Mouse (Mus musculus) MEL (cell line): ENCODE data around the gene Spata32.

ENCODE experiments used
- BHLHE40 ChIP-seq: IDR thresholded peaks from 2 replicates; pipeline ENCODE4 v1.6.1; 2012; ENCODE audit warnings: low read depth, mild to moderate bottlenecking, inconsistent platforms, low read length, improper control_type of control experiment, borderline replicate concordance
- CTCF ChIP-seq, 3 experiments: IDR thresholded peaks in 2 of 3; conservative IDR thresholded peaks in 1 of 3; 2 replicates each; pipeline ENCODE4 v1.5.1; 2011 to 2012; ENCODE audit warnings: low read length in 3 of 3, low read depth in 2 of 3, mild to moderate bottlenecking in 2 of 3, improper control_type of control experiment in 1 of 3, inconsistent platforms in 1 of 3, mixed read lengths in 1 of 3, moderate library complexity in 1 of 3; ENCODE audit not compliant: control insufficient read depth in 1 of 3, insufficient read depth in 1 of 3, poor library complexity in 1 of 3, severe bottlenecking in 1 of 3
- ELF1 ChIP-seq: IDR thresholded peaks from 2 replicates; pipeline ENCODE4 v1.6.1; 2014; ENCODE audit warnings: low read depth, mild to moderate bottlenecking, inconsistent platforms, low read length, improper control_type of control experiment, moderate library complexity
- ETS1 ChIP-seq: IDR thresholded peaks from 2 replicates; pipeline ENCODE4 v1.6.1; 2012; ENCODE audit warnings: low read depth, mild to moderate bottlenecking, inconsistent platforms, low read length, improper control_type of control experiment, moderate library complexity
- GATA1 ChIP-seq: IDR thresholded peaks from 2 replicates; pipeline ENCODE4 v1.6.1; 2011; ENCODE audit warnings: low read depth, low read length, improper control_type of control experiment
- JUND ChIP-seq: IDR thresholded peaks from 2 replicates; pipeline ENCODE4 v1.6.1; 2011; ENCODE audit warnings: low read depth, mild to moderate bottlenecking, improper control_type of control experiment, low read length
- KAT2A ChIP-seq: conservative IDR thresholded peaks from 2 replicates; pipeline ENCODE4 v1.6.1; 2012; ENCODE audit warnings: low read depth, low read length, improper control_type of control experiment, inconsistent platforms
- MYB ChIP-seq: IDR thresholded peaks from 2 replicates; pipeline ENCODE4 v1.6.1; 2011; ENCODE audit warnings: mild to moderate bottlenecking, low read depth, low read length, improper control_type of control experiment
- NRF1 ChIP-seq: IDR thresholded peaks from 2 replicates; pipeline ENCODE4 v1.6.1; 2014; ENCODE audit warnings: low read depth, mild to moderate bottlenecking, inconsistent platforms, low read length, improper control_type of control experiment, moderate library complexity; ENCODE audit not compliant: poor library complexity, insufficient read depth, severe bottlenecking
- POLR2A ChIP-seq, 2 experiments: IDR thresholded peaks; 2 replicates each; pipeline ENCODE4 v1.6.1; 2011 to 2012; ENCODE audit warnings: low read length in 2 of 2, mild to moderate bottlenecking in 2 of 2, control low read depth in 1 of 2, improper control_type of control experiment in 1 of 2, low read depth in 1 of 2, moderate library complexity in 1 of 2; ENCODE audit not compliant: control insufficient read depth in 1 of 2, insufficient read depth in 1 of 2, poor library complexity in 1 of 2
- POLR2AphosphoS5 ChIP-seq: IDR thresholded peaks from 2 replicates; pipeline ENCODE4 v1.6.1; 2012; ENCODE audit warnings: low read depth, borderline replicate concordance, mild to moderate bottlenecking, inconsistent platforms, low read length, moderate library complexity, mixed read lengths
- TCF12 ChIP-seq: IDR thresholded peaks from 2 replicates; pipeline ENCODE4 v1.6.1; 2014; ENCODE audit warnings: low read depth, mild to moderate bottlenecking, inconsistent platforms, low read length, improper control_type of control experiment, moderate library complexity
- USF1 ChIP-seq: IDR thresholded peaks from 2 replicates; pipeline ENCODE4 v1.6.1; 2014; ENCODE audit warnings: low read depth, mild to moderate bottlenecking, inconsistent platforms, low read length, improper control_type of control experiment, moderate library complexity
- ZMIZ1 ChIP-seq: IDR thresholded peaks from 2 replicates; pipeline ENCODE4 v1.6.1; 2012; ENCODE audit warnings: low read depth, mild to moderate bottlenecking, inconsistent platforms, low read length, improper control_type of control experiment, moderate library complexity

DNA sequence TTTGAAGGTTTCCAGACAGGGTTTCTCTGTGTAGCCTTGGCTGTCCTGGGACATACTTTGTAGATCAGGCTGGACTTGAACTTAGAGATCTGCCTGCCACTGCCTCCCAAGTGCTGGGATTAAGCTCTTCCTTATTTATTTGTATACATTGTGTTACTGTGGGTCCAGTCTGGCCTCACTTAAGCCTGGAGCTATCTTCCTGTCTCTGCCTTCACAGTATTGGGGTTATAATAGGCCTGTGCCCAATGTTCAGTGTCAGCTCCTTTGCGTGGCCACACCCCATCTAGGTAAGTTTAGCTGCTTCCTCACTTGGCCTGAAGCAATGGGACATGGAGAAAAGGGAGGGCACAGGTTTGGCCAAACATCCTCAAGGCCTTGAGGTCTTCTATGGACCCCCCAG, 41.7 kb downstream of the Spata32 start:
- TF ChIP-seq JUND (no peak), MYB (no peak), POLR2A (IDR thresholded peaks at IDR 0.05; ENCODE audit: control insufficient read depth in 1 of 2, insufficient read depth in 1 of 2, low read depth in 1 of 2, low read length in 2 of 2, poor library complexity in 1 of 2) (no peak), ELF1 (no peak), KAT2A (no peak), ZMIZ1 (no peak), BHLHE40 (no peak), NRF1 (no peak), GATA1 (no peak), POLR2AphosphoS5 (no peak), USF1 (no peak), ETS1 (no peak), CTCF (IDR thresholded peaks at IDR 0.05 in 2 of 3, conservative IDR thresholded peaks at IDR 0.05 in 1 of 3; ENCODE audit: control insufficient read depth in 1 of 3, insufficient read depth in 1 of 3, low read depth in 2 of 3, low read length in 3 of 3, poor library complexity in 1 of 3, severe bottlenecking in 1 of 3) (no peak), TCF12 (no peak)
